8 mouse cellular contexts compared by ENCODE assay signal in genomic region chr7:24817502-24817901, GRCm38 (mm10). TPM values are rescaled to one million over a fixed set of nuclear protein-coding genes. Genes with fewer than 3 reads are reported as not detected.
DNase-seq lines count a peak whose midpoint lies in the region; ATAC-seq lines count a peak whose summit lies in the region.
"Had no signal": no experiment of that assay in that cellular context is flagged by ENCODE, and none has a peak within 500 bp of the region (broad histone marks: within the 10 kb centered on the region; RNA-seq: fewer than 3 reads in every experiment).

No protein-coding gene starts in this region.

- no peaks in the 10 kb centered on the region for H3K4me1 ChIP-seq in midbrain, embryonic 12.5 days

- intact Hi-C loops in left cerebral cortex, postnatal 10 days (cut with DNase I), result loop anchor here (10.0 kb wide), 1 partner anchor 147 kb away; no protein-coding TSS in a partner anchor

- peak; percentile 79 for ATAC-seq in frontal cortex, adult (ENCODE audit: low TSS enrichment)
- peak; percentile 68 for ATAC-seq in inflammation-experienced regulatory T-cells, adult 6 months
- peak; percentile 79 for ATAC-seq in midbrain, embryonic 12.5 days (ENCODE audit: low FRiP score, low read depth)

- no peaks in the 10 kb centered on the region for H3K27me3 ChIP-seq in midbrain, embryonic 12.5 days

- H3K36me3 ChIP-seq in midbrain, embryonic 12.5 days, result no peaks in the 10 kb centered on the region

- H3K9ac ChIP-seq in midbrain, embryonic 12.5 days (replicated peaks), result no peak overlapping the region

- 1% methylated on average over 3 of the region's 3 CpGs for WGBS in midbrain, embryonic 12.5 days

- peak; percentile 82 for DNase-seq in R1 (ENCODE audit: low read depth, low spot score)
- peak; percentile 75 for DNase-seq in c-Kit-positive CD71-positive TER-119-positive erythroid progenitor cells, embryonic 14.5 days (ENCODE audit: low spot score)
- peak; percentile 6 to 53 for DNase-seq in left cerebral cortex, postnatal 10 days (ENCODE audit: extremely low spot score in 1 of 2, low spot score in 2 of 2)
- peak; percentile 78 to 87 for DNase-seq in spleen, postnatal 10 days (ENCODE audit: low spot score in 2 of 2)

- H3K4me3 ChIP-seq in midbrain, embryonic 12.5 days, result no peak overlapping the region
- H3K4me3 ChIP-seq: myocyte had no signal

- H3K4me2 ChIP-seq in midbrain, embryonic 12.5 days (replicated peaks), result no peak overlapping the region

- H3K9me3 ChIP-seq in midbrain, embryonic 12.5 days, result no peaks in the 10 kb centered on the region

- no peak overlapping the region for H3K27ac ChIP-seq in midbrain, embryonic 12.5 days (replicated peaks)

RNA-seq across cellular contexts. Expression of gene Ceacam10, which starts 40.5 kb away (rescaled TPM):
- polyA plus RNA-seq in inflammation-experienced regulatory T-cells, adult 6 months (2017; shearing (Covaris generic)), result not detected
- under 1 TPM in 1 of 2 experiments, not detected in 1; 0.41 TPM for total RNA-seq in left cerebral cortex, postnatal 10 days (2021)
- polyA plus RNA-seq in midbrain, embryonic 12.5 days (2016; fragmentation: Nextera tagmentation; extraction: Ambion mirVana), result not detected in 2 replicates
- polyA plus RNA-seq: myocyte had no signal

RNA-seq across cellular contexts. Expression of gene Gm9844, which starts 44.5 kb away (rescaled TPM):
- polyA plus RNA-seq in inflammation-experienced regulatory T-cells, adult 6 months (2017; shearing (Covaris generic)), result 10 to 100 TPM; 14.1 to 61.2 (median 46.0) TPM
- total RNA-seq in left cerebral cortex, postnatal 10 days (2021), result 1 to 10 TPM in 1 of 2 experiments, not detected in 1; 3.8 TPM
- polyA plus RNA-seq in midbrain, embryonic 12.5 days (2016; fragmentation: Nextera tagmentation; extraction: Ambion mirVana), result 23.7 and 24.8 TPM in 2 replicates

RNA-seq across cellular contexts. Expression of gene Lypd4, which starts 52.2 kb away (rescaled TPM):
- not detected for polyA plus RNA-seq in inflammation-experienced regulatory T-cells, adult 6 months (2017; shearing (Covaris generic))
- total RNA-seq in left cerebral cortex, postnatal 10 days (2021), result not detected
- polyA plus RNA-seq in midbrain, embryonic 12.5 days (2016; fragmentation: Nextera tagmentation; extraction: Ambion mirVana), result not detected in 2 replicates
- polyA plus RNA-seq: myocyte had no signal

RNA-seq across cellular contexts. Expression of gene Dmrtc2, which starts 52.4 kb away (rescaled TPM):
- not detected for polyA plus RNA-seq in inflammation-experienced regulatory T-cells, adult 6 months (2017; shearing (Covaris generic))
- not detected for total RNA-seq in left cerebral cortex, postnatal 10 days (2021)
- polyA plus RNA-seq in midbrain, embryonic 12.5 days (2016; fragmentation: Nextera tagmentation; extraction: Ambion mirVana), result not detected in 2 replicates
- polyA plus RNA-seq: myocyte had no signal

RNA-seq across cellular contexts. Expression of gene Cd177, which starts 57.4 kb away (rescaled TPM):
- polyA plus RNA-seq in inflammation-experienced regulatory T-cells, adult 6 months (2017; shearing (Covaris generic)), result not detected
- total RNA-seq in left cerebral cortex, postnatal 10 days (2021), result not detected
- polyA plus RNA-seq in midbrain, embryonic 12.5 days (2016; fragmentation: Nextera tagmentation; extraction: Ambion mirVana), result not detected in 2 replicates
- polyA plus RNA-seq: myocyte had no signal

Comparison
In these comparisons a context has a peak if more than half of its experiments do, and no peak if none do; other contexts are left out.
1. DNase-seq: peak in every context shown above with its lines; median percentile 82 in spleen, postnatal 10 days; 82 in R1; 75 in c-Kit-positive CD71-positive TER-119-positive erythroid progenitor cells, embryonic 14.5 days; 30 in left cerebral cortex, postnatal 10 days.